Mouse (Mus musculus) spleen, adult 10 weeks (tissue): ENCODE data around the gene Hspb1. TPM values are rescaled to one million over a fixed set of nuclear protein-coding genes. Genes with fewer than 3 reads are reported as not detected.

Experiments
- polyA plus RNA-seq: library from polyadenylated mRNA; stranded (reverse); fragments of 350-450 nt; fragmentation: Illumina TruSeq; extraction: RNeasy Lipid Tissue Mini Kit (QIAGEN cat#74804); gene quantifications from one replicate; pipeline ENCODE4 v1.2.3, GENCODE M21; 2015; ENCODE audit warnings: low replicate concordance; ENCODE audit not compliant: insufficient read depth

Gene Hspb1
- polyA plus RNA-seq, result 4.7 TPM

GRCm38 (mm10) chr5:135887675-135888102 is at the start of gene Hspb1:
TSS of gene Hspb1 (plus strand) at chr5:135887919.

GRCm38 (mm10) chr5:135934481-135935175 is 46.9 kb downstream of the Hspb1 start, which contains the start of gene Ywhag:
TSS of gene Ywhag (minus strand) at chr5:135934616.

Other genes with a start within 250 kb of the Hspb1 start
- gene Por, start 217.9 kb upstream of the Hspb1 start, polyA plus RNA-seq, result 21.5 TPM
- gene Tmem120a, start 143.5 kb upstream of the Hspb1 start, polyA plus RNA-seq, result 8.9 TPM
- gene Styxl1, start 109.5 kb upstream of the Hspb1 start, polyA plus RNA-seq, result 0.43 TPM
- 139 TPM for gene Mdh2, start 109.4 kb upstream of the Hspb1 start, polyA plus RNA-seq
- gene Srrm3, start 81.0 kb upstream of the Hspb1 start, polyA plus RNA-seq, result not detected
- gene Ywhag, start 46.7 kb downstream of the Hspb1 start, polyA plus RNA-seq, result 66.9 TPM
- gene Ssc4d, start 86.6 kb downstream of the Hspb1 start, polyA plus RNA-seq, result 1.8 TPM
- gene Zp3, start 92.2 kb downstream of the Hspb1 start, polyA plus RNA-seq, result not detected
- 8.0 TPM for gene Dtx2, start 106.9 kb downstream of the Hspb1 start, polyA plus RNA-seq
- 2.3 TPM for gene Upk3b, start 150.6 kb downstream of the Hspb1 start, polyA plus RNA-seq
- not detected for gene Upk3bl, start 166.6 kb downstream of the Hspb1 start, polyA plus RNA-seq
- 30.2 TPM for gene Rasa4, start 196.0 kb downstream of the Hspb1 start, polyA plus RNA-seq
- 43.7 TPM for gene Polr2j, start 228.7 kb downstream of the Hspb1 start, polyA plus RNA-seq
- gene Lrwd1, start 248.2 kb downstream of the Hspb1 start, polyA plus RNA-seq, result 14.6 TPM
- 8.5 TPM for gene Alkbh4, start 248.2 kb downstream of the Hspb1 start, polyA plus RNA-seq